Mouse (Mus musculus): ENCODE data around the gene Hnrnph2. TPM values are rescaled to one million over a fixed set of nuclear protein-coding genes. Genes with fewer than 3 reads are reported as not detected.

Hnrnph2 gene
- polyA plus RNA-seq, 1 experiment from 2014 or later = 146 TPM

Other genes starting within 250 kb of the Hnrnph2 start
- 0.25 and 0.29 TPM in 2 replicates for gene Drp2, start 196.6 kb upstream of the Hnrnph2 start, polyA plus RNA-seq (2015; fragmentation: Nextera tagmentation; extraction: Ambion mirVana)
- gene Taf7l, start 124.7 kb upstream of the Hnrnph2 start, polyA plus RNA-seq (2015; fragmentation: Nextera tagmentation; extraction: Ambion mirVana) = not detected in 2 replicates
- gene Timm8a1, start 59.3 kb upstream of the Hnrnph2 start, polyA plus RNA-seq (2015; fragmentation: Nextera tagmentation; extraction: Ambion mirVana) = 80.5 and 81.6 TPM in 2 replicates
- gene Btk, start 17.6 kb upstream of the Hnrnph2 start, polyA plus RNA-seq (2015; fragmentation: Nextera tagmentation; extraction: Ambion mirVana) = 0.89 and 1.6 TPM in 2 replicates
- gene Rpl36a, start 15.5 kb upstream of the Hnrnph2 start, polyA plus RNA-seq (2015; fragmentation: Nextera tagmentation; extraction: Ambion mirVana) = 172 and 221 TPM in 2 replicates
- gene Gla, start 54 bp upstream of the Hnrnph2 start, polyA plus RNA-seq (2015; fragmentation: Nextera tagmentation; extraction: Ambion mirVana) = 2.4 and 2.7 TPM in 2 replicates
- gene Armcx4, start 85.3 kb downstream of the Hnrnph2 start, polyA plus RNA-seq (2015; fragmentation: Nextera tagmentation; extraction: Ambion mirVana) = 3.1 and 3.8 TPM in 2 replicates
- gene Armcx1, start 116.8 kb downstream of the Hnrnph2 start, polyA plus RNA-seq (2015; fragmentation: Nextera tagmentation; extraction: Ambion mirVana) = 41.8 and 43.7 TPM in 2 replicates
- 15.5 and 16.5 TPM in 2 replicates for gene Armcx6, start 150.2 kb downstream of the Hnrnph2 start, polyA plus RNA-seq (2015; fragmentation: Nextera tagmentation; extraction: Ambion mirVana)
- gene Armcx3, start 155.4 kb downstream of the Hnrnph2 start, polyA plus RNA-seq (2015; fragmentation: Nextera tagmentation; extraction: Ambion mirVana) = 84.1 and 90.9 TPM in 2 replicates
- 54.2 and 57.4 TPM in 2 replicates for gene Armcx2, start 208.0 kb downstream of the Hnrnph2 start, polyA plus RNA-seq (2015; fragmentation: Nextera tagmentation; extraction: Ambion mirVana)